Mouse (Mus musculus) erythroblast, embryonic 14.5 days (primary cell): ENCODE data around the gene Ramp2.

Source experiments
- GATA1 ChIP-seq: IDR thresholded peaks from 2 replicates; pipeline ENCODE4 v1.6.1; 2012; ENCODE audit warnings: low read length, inconsistent platforms, mixed read lengths
- TAL1 ChIP-seq: IDR thresholded peaks from 3 replicates; pipeline ENCODE4 v1.6.1; 2012; ENCODE audit warnings: low read length, inconsistent platforms, mixed read lengths

GRCm38 (mm10) chr11:101282896-101283295 lies 37.1 kb downstream of the Ramp2 start:
- TF ChIP-seq GATA1: no peak
- no peak for TF ChIP-seq TAL1
